Mouse (Mus musculus) spleen, adult 2 months (tissue): ENCODE data around the gene Foxq1. TPM values are rescaled to one million over a fixed set of nuclear protein-coding genes. Genes with fewer than 3 reads are reported as not detected.
A peak's percentile ranks its signal among the peaks of the same experiment; 100 is the strongest.

Experiments
- DNase-seq, 2 experiments: peaks; one replicate each; pipeline versions ENCODE4 v3.0.0 to v3.0.0-alpha.2; 2012 to 2021; ENCODE audit warnings: low spot score in 2 of 2, low read depth in 1 of 2
- H3K27ac ChIP-seq: fragments of 200-500 bp; 2 replicates; pipeline ENCODE4 v1.5.1; 2012; ENCODE audit warnings: low read length, inconsistent platforms; ENCODE audit not compliant: insufficient read depth
- H3K27me3 ChIP-seq: fragments of 200-500 bp; 2 replicates; pipeline ENCODE4 v1.6.1; 2012; ENCODE audit warnings: mild to moderate bottlenecking, moderate library complexity, low read length, inconsistent platforms; ENCODE audit not compliant: control insufficient read depth, insufficient read depth
- H3K36me3 ChIP-seq: fragments of 200-500 bp; 2 replicates; pipeline ENCODE4 v1.6.1; 2012; ENCODE audit warnings: mild to moderate bottlenecking, low read length, inconsistent platforms; ENCODE audit not compliant: control insufficient read depth, insufficient read depth
- H3K4me1 ChIP-seq: fragments of 200-500 bp; 2 replicates; pipeline ENCODE4 v1.6.1; 2011; ENCODE audit warnings: inconsistent platforms; ENCODE audit not compliant: control insufficient read depth, insufficient read depth, insufficient read length
- H3K4me3 ChIP-seq: fragments of 200-500 bp; 2 replicates; pipeline ENCODE4 v1.5.1; 2011; ENCODE audit warnings: mild to moderate bottlenecking, inconsistent platforms; ENCODE audit not compliant: insufficient read depth, insufficient read length; ENCODE audit errors: extremely low read depth
- CTCF ChIP-seq: fragments of 200-500 bp; IDR thresholded peaks from 2 replicates; pipeline ENCODE4 v1.5.1; 2011; ENCODE audit warnings: mild to moderate bottlenecking, inconsistent platforms; ENCODE audit not compliant: insufficient read depth, insufficient read length, insufficient replicate concordance; ENCODE audit errors: extremely low read depth
- POLR2A ChIP-seq: fragments of 200-500 bp; IDR thresholded peaks from 2 replicates; pipeline ENCODE4 v1.6.1; 2011; ENCODE audit warnings: low read depth, low read length, inconsistent platforms
- WGBS: fragments of 180-500 bp; shearing (Covaris S2); methylation state at CpG from one replicate; pipeline ENCODE4 v1.1.7; 2018; 5-methylcytosine and 5-hydroxymethylcytosine counted together
- polyA plus RNA-seq: library from polyadenylated mRNA; depleted of rRNA; stranded (reverse); fragments of >200 nt; gene quantifications from 2 replicates; pipeline ENCODE4 v1.2.3, GENCODE M21; 2012

The Foxq1 gene
- polyA plus RNA-seq, 1 experiment: 0.07 TPM

DNA sequence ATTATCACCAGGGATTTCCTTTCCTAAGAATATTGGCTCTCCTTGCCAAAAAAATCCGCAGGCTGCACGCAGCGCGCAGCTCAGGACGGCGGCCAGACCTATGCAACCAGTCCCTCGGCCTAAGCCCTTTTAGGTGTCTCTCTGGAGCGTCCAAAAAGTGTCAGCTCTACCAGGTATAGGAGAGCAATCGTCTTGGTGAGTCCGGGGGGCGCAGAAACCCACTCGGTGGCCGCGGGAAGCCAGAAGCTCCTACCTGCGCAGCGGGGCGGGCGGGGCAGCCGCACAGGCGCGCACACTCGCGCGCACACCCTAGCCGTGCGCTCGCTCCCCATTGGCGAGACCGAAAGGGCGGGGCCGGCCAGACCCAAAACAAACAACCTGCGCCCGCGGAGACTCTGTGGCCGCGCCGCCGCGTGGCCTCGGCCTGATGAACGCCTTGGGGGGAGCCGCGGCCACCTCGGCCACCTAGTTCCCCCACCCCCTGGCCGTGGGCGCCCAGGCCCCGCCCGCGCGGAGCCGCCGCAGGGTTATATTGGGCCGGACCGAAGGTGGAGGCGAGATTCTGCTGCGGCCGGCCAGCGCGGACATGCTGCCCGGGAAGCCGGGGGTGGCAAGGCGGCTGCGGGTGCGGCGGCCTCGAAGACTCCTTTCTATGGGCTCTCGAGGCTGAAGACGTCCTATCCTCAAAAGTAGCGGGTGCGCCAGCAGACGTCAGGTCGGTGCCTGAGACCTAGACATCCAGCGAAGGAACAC, 2.0 kb downstream of the Foxq1 start:
- no peak overlapping the region for H3K27ac ChIP-seq
- 1% methylated on average over 72 of the region's 73 CpGs for WGBS
- H3K4me3 ChIP-seq: peak overlapping the region; percentile 48
- H3K36me3 ChIP-seq: no peaks in the 10 kb centered on the region
- TF ChIP-seq CTCF: no peak
- TF ChIP-seq POLR2A: no peak
- H3K4me1 ChIP-seq: peaks cover 17% of the 10 kb centered on the region
- H3K27me3 ChIP-seq: peaks cover 24% of the 10 kb centered on the region
- no peak for DNase-seq

DNA sequence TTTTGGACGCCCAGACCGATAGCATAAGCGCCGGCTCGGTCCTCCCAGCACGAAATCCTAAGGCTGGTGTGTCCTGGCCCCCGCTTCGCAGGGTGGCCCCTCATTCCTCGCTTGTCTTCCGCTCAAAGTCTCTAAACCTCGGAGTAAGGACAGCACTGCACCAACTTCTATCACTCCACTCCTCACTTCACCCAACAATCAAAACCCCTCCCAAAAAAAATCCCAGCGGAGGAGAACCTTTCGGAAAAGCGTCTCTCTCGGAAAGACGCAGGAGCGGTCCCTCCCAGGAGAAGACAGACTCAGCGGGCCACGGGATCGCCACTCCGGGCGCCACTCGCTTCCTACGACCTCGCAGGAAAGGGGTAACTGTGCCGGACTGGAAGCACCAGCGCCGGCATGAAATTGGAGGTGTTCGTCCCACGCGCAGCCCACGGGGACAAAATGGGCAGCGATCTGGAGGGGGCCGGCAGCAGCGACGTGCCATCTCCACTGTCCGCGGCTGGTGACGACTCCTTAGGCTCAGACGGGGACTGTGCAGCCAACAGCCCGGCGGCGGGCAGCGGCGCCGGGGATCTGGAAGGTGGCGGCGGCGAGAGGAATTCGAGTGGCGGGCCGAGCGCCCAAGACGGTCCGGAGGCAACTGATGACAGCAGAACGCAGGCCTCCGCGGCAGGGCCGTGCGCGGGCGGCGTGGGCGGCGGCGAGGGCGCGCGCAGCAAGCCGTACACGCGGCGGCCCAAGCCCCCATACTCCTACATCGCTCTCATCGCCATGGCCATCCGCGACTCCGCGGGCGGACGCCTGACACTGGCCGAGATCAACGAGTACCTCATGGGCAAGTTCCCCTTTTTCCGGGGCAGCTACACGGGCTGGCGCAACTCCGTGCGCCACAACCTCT, 2.8 kb downstream of the Foxq1 start, which contains the start of gene A530084C06Rik:
Gene A530084C06Rik, minus strand, starts transcription at position 813 of the 898 bp plus-strand sequence.
- Histone ChIP-seq H3K4me1 (peaks cover 17% of the 10 kb centered on the region), H3K36me3 (no peaks in the 10 kb centered on the region), H3K4me3 (peak within 1 kb of the TSS; percentile 48), H3K27me3 (peaks cover 25% of the 10 kb centered on the region), H3K27ac (no peak within 1 kb of the TSS)
- no peak for TF ChIP-seq CTCF
- WGBS: 2% methylated on average over 87 of the region's 88 CpGs
- DNase-seq: no peak

GRCm38 (mm10) chr13:31559419-31560144, 3.6 kb downstream of the Foxq1 start:
- H3K4me1 ChIP-seq: peaks cover 17% of the 10 kb centered on the region
- peaks cover 27% of the 10 kb centered on the region for H3K27me3 ChIP-seq
- WGBS: 3% methylated on average over 91 of the region's 92 CpGs
- H3K36me3 ChIP-seq: no peaks in the 10 kb centered on the region
- no peak overlapping the region for H3K27ac ChIP-seq
- peak in 1 of 2 experiments; percentile 6 for DNase-seq
- TF ChIP-seq CTCF: 0 out of 2 replicates have a peak, but pooled peaks have one; percentile 34
- no peak for TF ChIP-seq POLR2A
- peak overlapping the region; percentile 23; the same call in 1 of the 2 replicates for H3K4me3 ChIP-seq

DNA sequence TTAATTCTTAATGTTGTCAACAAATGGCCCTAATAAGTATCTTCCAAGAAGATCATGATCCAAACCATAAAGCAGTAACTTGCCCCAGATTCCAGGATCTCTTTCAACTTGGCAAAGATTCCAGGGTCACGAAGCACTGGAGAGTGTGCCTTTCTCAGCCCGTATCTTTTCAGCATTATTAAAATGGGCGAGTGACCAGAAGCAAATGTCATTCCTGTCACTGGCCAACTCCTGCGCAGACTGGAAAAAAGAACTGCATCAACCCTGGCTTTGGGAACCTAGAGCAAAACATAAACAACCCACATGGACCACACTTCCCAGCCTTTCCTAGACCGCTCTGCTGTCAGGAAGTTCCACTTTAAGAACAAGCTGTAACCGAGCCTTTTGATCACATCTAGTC, 8.5 kb downstream of the Foxq1 start:
- H3K27me3 ChIP-seq: peaks cover 10% of the 10 kb centered on the region
- H3K27ac ChIP-seq: no peak overlapping the region
- no peak for TF ChIP-seq CTCF
- no peak for TF ChIP-seq POLR2A
- WGBS: 48% methylated on average over 6 of the region's 6 CpGs
- no peaks in the 10 kb centered on the region for H3K36me3 ChIP-seq
- H3K4me3 ChIP-seq: no peak overlapping the region
- peaks cover 4% of the 10 kb centered on the region; the same call in 1 of the 2 replicates for H3K4me1 ChIP-seq
- no peak for DNase-seq

DNA sequence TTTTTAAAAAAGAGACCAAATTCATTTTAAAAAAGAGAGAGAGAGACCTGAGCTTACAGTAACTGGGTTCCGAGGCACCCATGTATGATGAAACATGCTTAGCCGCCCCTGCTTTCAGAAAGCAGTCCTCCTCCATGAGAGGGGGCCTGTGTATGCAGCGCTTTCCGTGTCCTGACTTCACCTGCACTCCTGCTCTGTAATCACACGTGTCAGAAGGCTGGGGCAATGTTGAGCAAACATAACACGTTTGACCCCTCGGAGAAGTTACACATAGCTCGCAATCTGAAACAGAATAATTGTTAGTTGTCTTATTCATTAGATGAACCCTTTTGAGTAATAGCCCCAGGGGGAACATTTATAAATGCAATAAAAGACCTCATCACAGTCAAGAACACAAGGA, 11.2 kb downstream of the Foxq1 start:
- no peak for DNase-seq
- H3K27ac ChIP-seq: no peak overlapping the region
- peaks cover 3% of the 10 kb centered on the region for H3K27me3 ChIP-seq
- no peaks in the 10 kb centered on the region for H3K36me3 ChIP-seq
- H3K4me3 ChIP-seq: no peak overlapping the region
- H3K4me1 ChIP-seq: no peaks in the 10 kb centered on the region
- TF ChIP-seq POLR2A (no peak), CTCF (no peak)
- 80% methylated on average over 8 of the region's 8 CpGs for WGBS

DNA sequence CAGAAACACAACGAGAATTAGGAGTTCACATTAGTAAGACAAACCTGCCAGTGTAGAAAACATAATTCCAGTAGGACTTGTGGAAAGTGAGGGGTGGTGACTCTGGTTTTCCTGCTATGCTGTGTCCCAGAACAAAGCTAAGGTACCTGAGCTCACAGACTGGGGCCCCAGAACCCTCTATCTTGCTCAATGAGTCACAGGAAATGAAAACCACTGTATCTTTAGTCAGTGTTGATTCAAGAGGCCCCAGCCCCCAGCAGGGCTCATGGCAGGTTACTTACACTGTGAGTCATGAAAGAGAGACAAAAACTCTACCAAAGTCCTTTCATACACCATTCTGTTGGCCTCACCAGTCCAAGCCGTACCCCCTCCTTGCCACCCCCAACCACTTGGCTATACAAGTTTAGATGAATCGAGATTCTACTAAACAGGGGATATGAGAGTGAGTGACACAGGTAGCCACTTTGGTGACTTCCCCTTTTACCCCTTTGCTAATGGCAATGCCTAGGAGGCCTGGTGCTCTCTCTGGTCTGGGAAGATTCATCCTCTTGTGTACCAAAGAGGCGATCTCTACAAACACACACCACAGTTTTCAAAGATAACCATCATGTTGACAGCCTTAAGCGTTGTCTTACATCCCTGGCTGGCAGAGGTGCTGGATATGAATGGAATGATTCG, 11.8 kb downstream of the Foxq1 start:
- TF ChIP-seq CTCF: no peak
- TF ChIP-seq POLR2A: no peak
- no peaks in the 10 kb centered on the region for H3K36me3 ChIP-seq
- no peak overlapping the region for H3K27ac ChIP-seq
- H3K27me3 ChIP-seq: peaks cover 3% of the 10 kb centered on the region
- H3K4me3 ChIP-seq: no peak overlapping the region
- no peak for DNase-seq
- H3K4me1 ChIP-seq: no peaks in the 10 kb centered on the region
- WGBS: 54% methylated on average over 6 of the region's 6 CpGs
